Mouse (Mus musculus): ENCODE data around the gene Eci2.
"Not testable (repeated sequence)": the region's sequence is repeated elsewhere in the genome, so short reads cannot be mapped to it uniquely, and the experiment has no call there.

Eci2 gene

DNA sequence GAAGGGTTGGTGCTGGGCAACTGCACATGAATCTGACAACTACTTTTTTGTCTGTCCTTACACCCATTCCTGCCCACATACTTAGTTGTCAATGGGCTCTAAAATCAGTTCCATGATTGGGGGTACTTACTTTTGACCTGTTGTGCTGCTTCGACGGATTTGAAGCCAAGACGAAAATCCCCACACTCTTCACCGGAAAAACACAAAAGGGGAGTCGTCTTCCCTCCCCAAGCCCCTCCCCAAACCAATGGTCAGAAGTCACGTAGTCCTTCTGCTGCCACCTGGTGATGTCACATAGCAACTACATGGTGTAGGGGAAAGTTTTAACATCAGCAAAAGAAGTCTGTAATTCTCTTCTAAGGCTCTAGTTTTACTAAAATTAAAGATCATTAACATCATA is at the start of gene Eci2:
Gene Eci2 (minus strand): TSS at position 218 of the 400 bp plus-strand sequence.
- no peak for DNase-seq (ENCODE audit: low spot score in 2 of 2)

DNA sequence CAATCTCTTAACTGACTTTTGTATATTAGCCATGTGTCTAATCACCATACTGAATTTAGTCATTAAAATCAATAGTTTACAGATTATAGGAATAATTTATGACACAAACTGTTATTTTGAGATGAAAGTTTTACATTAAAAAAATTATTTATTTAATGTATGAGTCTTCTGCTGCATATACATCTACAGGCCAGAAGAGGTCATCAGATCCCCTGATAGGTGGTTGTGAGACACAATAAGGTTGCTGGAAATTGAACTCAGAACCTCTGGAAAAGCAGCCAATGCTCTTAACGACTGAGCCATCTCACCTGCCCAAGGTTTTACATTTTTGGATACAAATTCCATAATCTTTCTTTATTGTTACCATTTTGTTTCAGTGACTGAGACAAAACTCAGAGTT is 48.0 kb upstream of the Eci2 start:
- DNase-seq (ENCODE audit: low spot score in 2 of 2): no peak

DNA sequence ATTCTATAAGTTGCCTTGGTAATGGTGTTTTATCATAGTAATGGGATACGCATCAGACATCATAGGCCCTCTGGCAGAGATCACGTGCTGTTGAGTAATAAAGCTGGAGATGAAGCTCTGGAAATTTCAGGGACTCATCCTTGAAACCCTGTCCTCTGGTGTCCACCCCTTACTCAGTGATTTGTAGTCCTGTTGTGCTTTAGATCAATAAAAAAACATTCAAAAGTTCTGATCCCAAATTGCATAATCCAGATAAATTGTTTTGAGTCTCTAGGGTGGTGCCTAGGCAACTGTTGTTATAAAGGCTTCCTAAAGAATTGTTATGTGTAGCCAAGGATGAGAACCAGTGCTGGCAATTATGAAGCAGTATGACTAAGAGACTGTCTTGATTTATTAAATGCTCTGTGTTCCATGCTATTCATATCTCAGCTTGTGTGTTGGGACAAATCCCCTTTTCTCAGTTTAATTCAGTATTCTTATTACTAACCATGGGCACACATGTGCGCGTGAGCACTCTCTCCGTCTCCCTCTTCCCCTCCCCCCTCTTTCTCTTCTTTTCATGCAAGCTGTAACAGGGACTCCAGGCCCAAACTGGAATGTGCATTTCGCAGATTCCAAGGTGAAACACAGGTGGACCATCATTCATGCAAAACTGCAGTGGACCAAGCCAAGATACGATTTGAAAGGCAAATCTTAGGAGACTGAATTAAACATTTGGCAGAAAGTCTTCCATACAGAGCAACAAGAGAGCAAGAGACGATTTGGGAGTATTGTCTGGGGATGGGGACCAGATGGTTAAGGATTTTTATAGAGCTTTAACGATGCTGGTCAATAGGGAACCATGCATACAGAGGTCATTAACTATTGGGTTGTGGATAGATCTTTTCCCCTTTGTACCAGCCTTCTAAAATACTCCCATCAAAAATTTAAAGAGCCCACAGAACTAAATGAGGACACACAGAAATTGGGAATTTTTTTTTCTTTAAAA is 43.9 kb upstream of the Eci2 start:
- DNase-seq (ENCODE audit: low spot score in 2 of 2): no peak

DNA sequence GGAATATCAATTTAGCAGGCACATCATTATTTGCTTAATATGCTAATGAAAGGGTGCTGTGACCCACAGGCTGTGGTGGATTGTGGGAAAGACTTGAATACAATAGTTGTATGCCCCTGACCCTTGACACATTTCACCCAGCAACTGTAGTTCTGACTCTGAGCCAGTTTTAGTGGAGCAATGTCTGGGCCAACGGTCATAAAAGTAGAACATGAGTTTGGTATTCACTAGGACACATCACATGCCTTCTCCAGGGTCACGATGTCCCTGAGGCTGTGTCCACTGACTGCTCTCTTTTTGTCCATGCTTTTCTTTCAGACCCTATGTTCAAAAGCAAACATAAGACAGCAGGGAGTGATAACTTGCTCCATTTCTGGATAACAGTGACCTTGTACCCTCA is 40.2 kb upstream of the Eci2 start:
- no peak for DNase-seq (ENCODE audit: low spot score in 2 of 2)

DNA sequence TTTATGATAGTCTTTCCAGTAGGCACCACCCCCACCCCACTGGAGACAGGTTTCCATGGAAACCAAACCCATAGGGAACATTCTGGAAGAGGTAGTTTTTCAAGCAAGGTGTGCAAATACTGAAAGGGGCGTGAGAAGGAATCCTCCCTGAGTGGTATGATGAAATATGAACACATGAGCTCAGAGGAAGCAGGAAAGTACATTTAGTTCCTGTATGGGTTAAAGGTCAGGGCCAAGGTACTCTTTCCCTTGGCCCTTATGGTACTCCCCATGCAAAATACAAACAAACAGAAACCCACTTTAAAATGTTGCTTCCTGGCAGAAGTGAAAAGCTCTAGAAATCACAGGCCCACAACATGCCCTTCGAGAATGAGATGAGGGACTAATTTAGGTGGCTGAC is 39.1 kb upstream of the Eci2 start:
- DNase-seq (ENCODE audit: low spot score in 2 of 2): no peak

DNA sequence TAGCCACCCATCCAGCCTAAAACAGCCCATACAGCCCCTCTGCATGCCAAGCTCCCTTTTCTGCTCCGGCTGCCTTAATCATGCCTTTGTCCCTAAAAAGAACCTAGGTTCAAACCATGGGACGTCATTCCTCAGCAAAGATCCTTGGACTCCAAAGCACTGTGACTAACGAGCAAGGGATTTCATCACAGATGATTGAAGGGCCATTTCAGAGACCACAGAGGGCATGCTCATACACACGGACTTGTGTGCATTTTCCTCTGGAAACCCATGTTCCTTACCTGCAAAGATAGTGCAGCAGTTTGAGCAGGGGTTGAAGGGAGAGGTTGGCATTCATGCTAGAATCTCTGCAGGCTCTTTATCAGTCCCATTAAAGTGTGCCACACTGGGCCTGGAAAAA is 37.5 kb upstream of the Eci2 start:
- DNase-seq (ENCODE audit: low spot score in 2 of 2): no peak

DNA sequence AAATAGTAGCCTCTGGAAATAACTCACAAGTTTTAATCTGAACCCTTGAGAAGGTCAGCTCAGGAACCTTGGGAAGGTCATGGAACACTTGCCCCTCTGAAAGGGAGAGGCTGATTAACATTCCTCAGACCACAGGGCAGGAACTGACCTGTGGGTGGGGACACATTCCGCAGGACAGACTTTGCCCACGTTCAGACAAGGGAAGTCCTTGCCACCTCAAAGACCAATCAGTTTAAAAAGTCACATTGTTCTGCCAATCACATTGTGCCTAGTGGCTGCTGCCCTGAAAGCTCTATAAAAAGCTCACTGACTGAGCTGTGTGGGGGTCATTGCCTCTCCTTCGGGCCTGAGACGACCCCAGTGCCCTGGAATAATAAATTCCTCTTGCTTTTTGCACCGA is 31.2 kb upstream of the Eci2 start:
- DNase-seq (ENCODE audit: low spot score in 2 of 2): no peak

DNA sequence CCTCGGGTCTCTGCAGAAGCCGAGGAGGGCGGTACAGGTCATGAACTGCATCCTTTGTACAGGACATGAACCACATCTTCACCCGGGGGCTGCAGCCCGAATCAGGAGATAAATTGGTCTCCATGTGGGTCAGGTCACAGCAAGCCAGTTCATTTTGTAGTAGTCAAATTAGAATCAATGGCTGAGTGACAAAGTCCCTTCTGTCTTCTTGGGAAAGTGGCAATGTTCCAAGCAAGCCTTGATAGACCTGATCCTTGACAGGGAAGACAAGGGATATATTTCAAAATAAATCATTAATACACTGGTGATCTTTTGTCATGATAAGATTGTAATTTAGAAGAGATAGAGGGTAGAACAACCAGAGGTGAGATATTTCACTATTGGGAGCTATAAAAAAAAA is 9.6 kb upstream of the Eci2 start:
- DNase-seq (ENCODE audit: low spot score in 2 of 2): no peak

DNA sequence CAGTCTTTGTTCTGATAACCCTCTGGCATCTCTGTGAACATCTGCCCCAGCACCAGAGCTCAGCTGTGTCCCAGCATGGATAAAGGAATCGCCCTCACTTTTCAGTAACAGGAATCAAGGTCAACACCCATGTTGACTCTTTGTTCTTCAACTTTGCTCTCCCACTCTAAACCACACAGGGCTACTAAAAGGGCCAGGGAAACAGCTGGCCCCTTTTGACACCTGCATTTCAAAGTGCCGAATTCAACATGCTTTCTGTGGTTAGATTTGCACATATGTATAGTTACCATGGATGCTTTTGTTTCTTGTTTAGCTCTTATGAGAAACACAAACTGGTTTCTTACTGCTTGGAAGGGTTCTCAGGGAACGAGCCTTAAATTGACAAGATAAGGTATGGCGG is 8.8 kb upstream of the Eci2 start:
- DNase-seq (ENCODE audit: low spot score in 2 of 2): no peak

DNA sequence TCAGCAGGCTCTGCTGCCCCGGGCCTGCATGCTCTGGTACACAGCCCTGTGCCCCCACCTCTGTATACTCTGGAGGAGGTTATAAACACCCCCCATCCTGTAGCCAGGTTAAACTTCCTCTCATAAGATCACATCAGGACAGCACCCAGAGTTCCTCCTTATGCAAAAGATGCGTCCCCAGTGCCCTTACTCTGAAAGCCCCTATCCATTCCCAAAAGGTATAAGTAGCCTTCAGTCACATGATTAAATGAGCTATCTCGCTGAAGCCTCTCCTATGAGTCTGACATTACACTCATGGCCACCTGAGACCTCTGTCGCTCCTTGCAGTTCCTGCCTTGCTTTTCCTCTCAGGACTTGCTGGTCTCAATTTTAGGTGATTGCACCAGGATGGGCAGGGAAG is 6.7 kb upstream of the Eci2 start:
- no peak for DNase-seq (ENCODE audit: low spot score in 2 of 2)

DNA sequence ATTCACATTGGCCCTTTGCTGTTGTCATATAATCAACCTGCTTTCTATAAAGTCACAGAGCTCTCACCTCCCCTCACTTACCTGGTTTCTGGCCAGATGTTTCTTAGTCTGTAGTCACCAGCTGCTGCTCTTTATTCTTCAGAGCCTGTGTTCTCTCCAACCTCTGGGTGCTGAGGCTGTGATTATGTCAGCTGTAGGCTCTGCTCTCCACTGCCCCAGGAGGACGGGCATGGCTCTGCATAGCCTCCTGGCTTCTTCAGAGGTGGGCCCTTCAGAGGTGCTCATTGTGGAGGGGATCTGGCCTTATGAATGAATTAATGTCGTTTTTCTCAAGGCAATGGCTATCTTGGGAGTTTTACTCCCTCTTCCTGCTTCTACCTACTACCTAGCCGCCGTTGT is 4.8 kb upstream of the Eci2 start:
- DNase-seq (ENCODE audit: low spot score in 2 of 2): no peak

DNA sequence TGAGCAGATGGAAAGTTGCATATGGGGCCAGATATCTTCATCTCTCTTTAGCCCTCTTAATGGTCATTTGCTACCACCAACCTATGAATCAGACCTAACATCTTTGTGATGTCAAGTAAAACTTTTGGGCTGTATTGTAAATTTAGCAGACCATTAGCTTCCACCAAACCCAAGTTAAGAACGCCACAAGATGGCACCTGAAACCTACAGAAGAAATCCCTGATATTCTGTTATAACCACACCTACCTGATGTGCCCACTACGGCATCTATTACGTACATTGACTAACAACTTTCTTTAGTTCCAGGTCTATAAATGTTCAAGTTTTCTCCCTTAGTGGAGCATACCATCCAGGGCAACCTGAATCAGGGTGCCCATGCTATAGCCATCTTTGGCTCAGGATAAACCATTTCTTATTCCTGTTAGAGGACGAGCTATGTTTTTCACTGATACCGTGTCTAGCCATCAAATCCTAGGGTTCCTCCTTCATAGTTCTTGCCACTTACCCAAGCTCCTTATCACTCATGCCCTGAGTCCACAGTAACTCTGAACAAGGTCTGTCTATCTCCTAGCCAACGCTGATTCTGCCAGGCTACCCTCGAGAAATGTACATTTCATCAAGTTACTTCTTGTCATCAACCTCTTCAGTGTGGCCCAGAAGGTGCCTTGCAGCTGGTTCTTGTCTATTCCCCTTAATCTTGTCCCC is 4.2 kb upstream of the Eci2 start:
- DNase-seq (ENCODE audit: low spot score in 2 of 2): no peak

DNA sequence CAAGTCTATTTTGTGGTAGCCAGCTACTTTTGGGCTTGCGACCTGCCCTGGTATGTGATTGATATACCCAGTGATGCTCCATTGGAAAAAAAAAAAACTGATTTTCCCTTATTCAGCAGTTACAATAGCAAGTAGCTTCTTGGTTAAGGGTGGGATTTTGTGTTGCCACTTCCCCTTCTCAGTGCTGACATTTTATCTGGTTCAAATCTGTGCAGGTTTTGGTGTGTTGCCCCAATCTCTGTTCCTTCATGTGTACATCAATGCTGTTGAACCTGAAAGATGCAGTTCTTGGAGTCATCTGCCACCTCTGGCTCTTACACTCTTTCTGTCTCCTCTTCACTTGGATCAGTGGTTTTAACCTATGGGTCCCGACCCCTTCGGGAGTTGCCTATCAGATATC is 1.5 kb upstream of the Eci2 start:
- no peak for DNase-seq (ENCODE audit: low spot score in 2 of 2)

DNA sequence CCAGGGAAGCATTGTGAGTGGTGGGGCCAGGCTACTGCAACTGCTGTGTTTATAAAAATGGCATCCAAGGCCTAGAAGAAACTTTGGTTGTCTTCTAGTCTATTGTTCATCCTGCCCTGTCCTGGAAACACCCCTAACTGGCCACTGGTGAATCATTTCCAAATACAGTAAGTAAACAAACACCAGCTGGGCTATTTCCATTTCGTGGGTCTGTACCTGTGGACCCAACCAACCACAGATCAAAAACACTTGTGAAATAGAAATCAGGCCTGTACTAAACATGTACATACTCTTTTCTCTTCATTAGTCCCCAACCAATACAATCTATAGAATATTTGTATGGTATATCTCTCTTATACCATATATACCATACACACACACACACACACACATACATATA is 3.5 kb downstream of the Eci2 start:
- DNase-seq (ENCODE audit: low spot score in 2 of 2): not testable (repeated sequence)

DNA sequence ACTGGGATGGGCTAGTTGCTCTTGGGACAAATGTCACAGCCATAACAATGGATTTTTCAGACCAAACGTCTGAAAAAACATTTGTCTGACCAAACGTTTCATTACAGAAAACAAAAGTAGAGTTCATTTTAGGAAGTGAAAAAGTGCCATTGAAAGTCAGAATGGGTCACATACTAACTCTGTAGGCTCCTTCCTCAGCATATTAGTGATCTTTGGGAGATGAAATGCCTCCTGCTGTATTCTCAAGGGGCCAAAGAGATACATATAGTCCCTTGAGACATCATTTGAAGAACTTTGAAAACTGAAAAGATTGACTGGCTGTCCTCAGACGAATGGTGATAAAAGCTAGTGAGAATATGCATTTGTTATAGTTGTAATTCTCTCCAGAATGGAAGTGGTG is 6.5 kb downstream of the Eci2 start:
- DNase-seq (ENCODE audit: low spot score in 2 of 2): no peak

DNA sequence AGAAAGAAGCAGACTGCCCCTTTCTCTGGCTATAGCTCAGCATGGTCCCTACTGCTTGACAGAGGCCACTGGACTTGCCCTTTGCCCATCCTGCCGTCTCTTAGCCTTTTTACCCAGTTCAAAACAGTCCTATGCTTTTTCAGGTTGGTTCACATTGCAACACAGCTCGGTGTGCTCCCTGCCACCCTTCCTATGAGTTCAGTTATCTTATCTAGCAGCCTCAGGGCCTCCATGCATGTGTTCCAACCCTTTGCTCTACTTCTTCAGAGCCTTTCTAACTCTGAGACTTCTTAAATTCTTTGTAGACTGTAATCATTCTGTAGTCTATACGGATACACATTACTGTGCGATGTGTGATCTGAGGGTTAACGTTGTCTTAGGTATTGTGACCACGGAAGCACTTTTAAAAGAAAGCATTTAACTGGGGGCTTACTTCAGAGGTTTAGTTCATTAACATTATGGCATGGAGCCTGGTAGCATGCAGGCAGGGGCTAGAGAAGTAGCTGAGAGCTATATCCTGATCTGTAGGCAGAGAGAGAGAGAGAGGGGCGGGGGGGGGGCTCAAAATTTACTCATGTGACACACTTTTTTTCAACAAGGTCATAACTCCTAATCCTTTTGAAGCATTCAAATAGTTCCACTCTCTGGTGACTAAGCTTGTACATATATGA is 7.9 kb downstream of the Eci2 start:
- DNase-seq (ENCODE audit: low spot score in 2 of 2): no peak

DNA sequence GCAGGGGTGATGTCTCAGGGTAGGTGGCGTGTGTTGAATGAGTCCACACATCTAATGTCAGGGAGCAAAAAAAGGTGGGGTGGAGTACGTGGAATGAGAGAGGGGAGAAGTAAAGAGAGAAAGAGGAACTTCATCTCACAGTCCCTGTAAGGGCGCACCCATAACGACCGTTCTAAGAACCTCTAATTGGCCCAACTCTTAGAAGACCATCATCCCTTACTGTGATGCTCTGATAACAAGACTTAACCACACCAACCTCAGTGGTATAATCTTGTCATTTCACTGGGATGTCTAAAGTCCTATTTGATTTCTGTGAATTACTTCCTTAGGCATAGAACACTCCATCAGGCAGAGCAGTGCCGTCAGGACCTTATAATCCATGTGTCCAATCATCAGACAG is 9.5 kb downstream of the Eci2 start:
- DNase-seq (ENCODE audit: low spot score in 2 of 2): no peak

DNA sequence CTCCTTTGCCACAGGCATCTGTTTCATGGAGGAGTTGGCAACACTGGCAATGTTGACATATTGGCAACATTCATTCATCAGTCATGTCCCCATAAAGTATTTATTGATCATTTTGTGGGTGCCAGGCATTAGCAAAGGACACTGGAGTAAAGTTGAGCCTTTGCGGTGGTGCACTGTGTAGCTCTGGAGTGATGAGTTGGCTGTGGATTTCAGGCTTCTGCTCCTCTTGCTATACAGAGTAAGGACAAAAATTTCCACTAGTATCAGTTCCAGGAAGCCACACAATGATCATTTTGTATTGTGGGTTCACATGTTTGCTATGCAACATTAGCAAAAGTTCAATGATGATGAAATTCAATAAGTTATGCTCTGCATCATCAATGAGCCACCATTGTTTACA is 10.8 kb downstream of the Eci2 start:
- DNase-seq (ENCODE audit: low spot score in 2 of 2): no peak

DNA sequence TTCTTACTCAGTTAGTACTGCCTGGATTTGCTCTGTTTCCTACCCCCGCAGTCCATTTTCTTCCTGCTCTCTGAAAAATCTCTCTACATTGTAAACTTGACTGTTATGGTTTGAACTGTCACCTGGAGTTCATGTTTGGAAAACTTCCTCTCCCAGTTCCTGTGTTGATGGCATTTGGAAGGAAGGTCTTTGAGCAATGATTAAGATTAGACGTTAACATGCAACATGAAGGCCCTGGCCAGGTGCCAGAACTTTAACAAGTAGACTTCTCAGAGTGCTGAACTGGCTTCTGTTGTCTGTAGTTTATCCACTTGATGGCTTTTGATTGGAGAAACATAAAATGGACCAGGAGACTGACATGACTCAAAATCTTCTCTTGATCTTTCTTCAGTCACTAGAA is 31.0 kb downstream of the Eci2 start:
- DNase-seq (ENCODE audit: low spot score in 2 of 2): no peak

DNA sequence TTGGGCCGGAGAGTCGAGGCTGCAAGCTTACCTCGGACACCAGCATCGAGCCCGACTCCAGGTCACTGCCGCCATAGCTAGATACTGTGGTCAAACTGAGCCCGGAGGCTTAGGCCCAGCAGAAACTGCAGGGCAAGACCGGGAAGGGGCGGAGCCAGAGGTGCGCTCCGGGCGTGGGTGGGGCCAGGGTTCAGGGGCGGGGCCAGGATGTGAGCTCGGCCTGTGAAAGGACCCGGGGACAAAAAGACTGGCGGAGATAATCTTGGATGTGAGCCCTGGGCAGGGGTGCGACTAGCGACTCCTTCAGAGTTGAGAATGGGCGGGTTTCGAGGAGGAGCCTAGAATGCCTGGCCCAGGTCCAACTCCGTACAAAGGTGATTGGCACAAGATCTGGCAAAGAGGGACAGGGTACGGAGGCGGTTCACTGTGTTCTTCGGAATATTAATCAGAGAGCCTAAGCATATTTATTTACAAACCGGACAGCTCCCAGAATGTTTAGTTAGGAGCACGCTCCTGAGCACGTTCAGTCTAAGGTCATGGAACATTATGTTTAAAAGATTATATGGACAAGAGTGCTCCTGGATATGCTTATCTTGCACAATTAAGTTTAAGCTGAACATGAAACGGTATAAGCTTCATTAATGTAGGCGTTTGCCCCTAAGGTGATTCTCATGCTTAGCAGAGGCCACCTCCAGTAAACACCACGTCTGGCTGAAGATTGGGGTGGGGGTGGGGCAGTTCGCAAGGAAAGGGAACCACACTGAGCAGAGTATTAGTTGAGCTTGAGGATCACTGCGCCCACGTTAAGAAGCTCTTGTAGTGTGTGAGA is 32.7 kb downstream of the Eci2 start:
- DNase-seq (ENCODE audit: low spot score in 2 of 2): peak; percentile 65 to 78

DNA sequence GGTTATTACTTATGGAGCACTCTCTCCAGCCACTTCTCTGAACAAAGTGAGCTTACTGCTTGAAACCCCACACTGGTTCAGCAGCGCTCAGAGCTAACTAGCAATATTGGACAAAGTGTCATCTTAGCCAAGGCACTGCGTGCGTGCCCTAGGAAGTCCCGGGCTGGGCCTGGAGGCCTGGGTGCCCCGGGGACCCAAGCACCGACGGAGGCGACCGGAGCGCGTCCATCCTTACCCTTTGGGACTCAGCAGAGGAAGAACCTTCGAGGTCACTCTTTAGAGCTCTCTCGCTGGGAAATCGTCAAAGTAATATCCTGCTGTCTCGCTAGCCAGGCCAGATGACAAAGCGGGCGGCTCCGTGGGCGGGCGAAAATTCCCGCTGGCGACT is 33.3 kb downstream of the Eci2 start:
- DNase-seq (ENCODE audit: low spot score in 2 of 2): no peak

DNA sequence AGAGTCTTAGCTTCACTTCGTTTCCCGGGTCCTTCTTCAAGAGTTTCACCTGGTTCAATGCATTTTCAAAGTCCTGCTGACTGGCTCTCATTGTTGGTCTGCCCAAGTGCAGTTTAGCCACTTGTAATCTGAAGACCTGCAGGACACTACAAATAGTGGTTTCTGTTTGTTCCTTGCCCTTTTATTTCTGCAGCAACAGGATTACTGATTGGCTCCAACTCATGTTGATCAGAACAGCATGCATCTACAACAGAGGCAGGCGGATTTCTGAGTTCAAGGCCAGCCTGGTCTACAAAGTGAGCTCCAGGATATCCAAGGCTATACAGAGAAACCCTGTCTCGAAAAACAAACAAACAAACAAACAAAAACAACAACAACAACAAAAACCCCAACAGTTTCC is 33.8 kb downstream of the Eci2 start:
- no peak for DNase-seq (ENCODE audit: low spot score in 2 of 2)

Measured in frontal cortex, postnatal 25 days (tissue).